Comparison of ENCODE assay signal across 11 mouse cellular contexts in genomic region chr15:103284647-103285046, GRCm38 (mm10). TPM values are rescaled to one million over a fixed set of nuclear protein-coding genes. Genes with fewer than 3 reads are reported as not detected.
DNase-seq lines count a peak whose midpoint lies in the region; ATAC-seq and TF ChIP-seq lines count a peak whose summit lies in the region.
"Had no signal": no experiment of that assay in that cellular context is flagged by ENCODE, and none has a peak within 500 bp of the region (broad histone marks: within the 10 kb centered on the region; RNA-seq: fewer than 3 reads in every experiment).

No protein-coding gene starts in this region.

- peaks cover 22% of the 10 kb centered on the region for H3K4me1 ChIP-seq in forebrain, embryonic 12.5 days
- peaks cover 13% of the 10 kb centered on the region for H3K4me1 ChIP-seq in forebrain, embryonic 16.5 days (replicated peaks; ENCODE audit: control insufficient read depth, insufficient read depth, low read length)
- no peaks in the 10 kb centered on the region for H3K4me1 ChIP-seq in forebrain, postnatal 0 days (ENCODE audit: insufficient read depth)
- H3K4me1 ChIP-seq in midbrain, embryonic 15.5 days, result peaks cover 19% of the 10 kb centered on the region

- 48% methylated on average over 2 of the region's 2 CpGs for WGBS in forebrain, embryonic 12.5 days
- WGBS in forebrain, embryonic 16.5 days, result 40% methylated on average over 2 of the region's 2 CpGs
- 38% methylated on average over 2 of the region's 2 CpGs for WGBS in forebrain, postnatal 0 days
- WGBS in midbrain, embryonic 15.5 days, result 48% methylated on average over 2 of the region's 2 CpGs

- peak overlapping the region; percentile 59; the same call in 1 of the 2 replicates for H3K27ac ChIP-seq in forebrain, embryonic 12.5 days
- no peak overlapping the region for H3K27ac ChIP-seq in forebrain, embryonic 16.5 days (ENCODE audit: low read length)
- H3K27ac ChIP-seq in layer of hippocampus, adult 2 months, result no peak overlapping the region
- 0 out of 2 replicates have a peak overlapping the region, but pooled peaks have one; percentile 46 for H3K27ac ChIP-seq in forebrain, postnatal 0 days (ENCODE audit: low read depth, low read length)
- H3K27ac ChIP-seq in midbrain, embryonic 15.5 days, result peak overlapping the region; percentile 66; the same call in 1 of the 2 replicates

- no peak for ATAC-seq in forebrain, embryonic 12.5 days (ENCODE audit: low FRiP score)
- no peak for ATAC-seq in forebrain, embryonic 16.5 days
- peak; percentile 32; the same call in 1 of the 2 replicates for ATAC-seq in forebrain, postnatal 0 days
- ATAC-seq in midbrain, embryonic 15.5 days (replicated peaks), result no peak

- intact Hi-C loops in gastrocnemius, postnatal 36 days (cut with DNase I), result no loop called here

- no peak overlapping the region for H3K4me3 ChIP-seq in forebrain, embryonic 12.5 days (replicated peaks)
- H3K4me3 ChIP-seq in forebrain, embryonic 16.5 days (replicated peaks; ENCODE audit: low read length), result no peak overlapping the region
- H3K4me3 ChIP-seq in layer of hippocampus, adult 2 months, result no peak overlapping the region
- no peak overlapping the region for H3K4me3 ChIP-seq in forebrain, postnatal 0 days (ENCODE audit: low read depth, low read length)
- no peak overlapping the region for H3K4me3 ChIP-seq in midbrain, embryonic 15.5 days
- H3K4me3 ChIP-seq: embryonic facial prominence, embryonic 15.5 days; megakaryocyte, embryonic 14.5 days had no signal

- no peaks in the 10 kb centered on the region for H3K9me3 ChIP-seq in forebrain, embryonic 12.5 days
- H3K9me3 ChIP-seq in forebrain, embryonic 16.5 days (ENCODE audit: control insufficient read depth, low read length), result no peaks in the 10 kb centered on the region
- H3K9me3 ChIP-seq in forebrain, postnatal 0 days (ENCODE audit: low read length), result no peaks in the 10 kb centered on the region
- H3K9me3 ChIP-seq in midbrain, embryonic 15.5 days, result no peaks in the 10 kb centered on the region
- H3K9me3 ChIP-seq: embryonic facial prominence, embryonic 15.5 days; megakaryocyte, embryonic 14.5 days had no signal

- H3K4me2 ChIP-seq in forebrain, embryonic 12.5 days, result no peak overlapping the region
- H3K4me2 ChIP-seq in forebrain, embryonic 16.5 days (ENCODE audit: low read length), result no peak overlapping the region
- H3K4me2 ChIP-seq in forebrain, postnatal 0 days (ENCODE audit: low read depth), result no peak overlapping the region
- no peak overlapping the region for H3K4me2 ChIP-seq in midbrain, embryonic 15.5 days
- H3K4me2 ChIP-seq: embryonic facial prominence, embryonic 15.5 days had no signal

- peak; percentile 48 for TF ChIP-seq CTCF in layer of hippocampus, adult 2 months (conservative IDR thresholded peaks at IDR 0.05)
- TF ChIP-seq CTCF in forebrain, postnatal 0 days (IDR thresholded peaks at IDR 0.05; ENCODE audit: low read depth), result peak; percentile 36

- H3K27me3 ChIP-seq in forebrain, embryonic 12.5 days, result no peaks in the 10 kb centered on the region
- H3K27me3 ChIP-seq in forebrain, embryonic 16.5 days (replicated peaks; ENCODE audit: control insufficient read depth, insufficient read depth, low read length), result no peaks in the 10 kb centered on the region
- no peaks in the 10 kb centered on the region for H3K27me3 ChIP-seq in forebrain, postnatal 0 days (ENCODE audit: insufficient read depth, low read length)
- H3K27me3 ChIP-seq in midbrain, embryonic 15.5 days (replicated peaks), result no peaks in the 10 kb centered on the region
- H3K27me3 ChIP-seq: embryonic facial prominence, embryonic 15.5 days; megakaryocyte, embryonic 14.5 days had no signal

- H3K36me3 ChIP-seq in forebrain, embryonic 12.5 days (replicated peaks), result 0 out of 2 replicates have a peak, but pooled peaks cover 9% of the 10 kb centered on the region
- no peaks in the 10 kb centered on the region for H3K36me3 ChIP-seq in forebrain, embryonic 16.5 days (ENCODE audit: control insufficient read depth, insufficient read depth)
- H3K36me3 ChIP-seq in forebrain, postnatal 0 days (ENCODE audit: insufficient read depth), result peaks cover 10% of the 10 kb centered on the region; the same call in 1 of the 2 replicates
- no peaks in the 10 kb centered on the region for H3K36me3 ChIP-seq in midbrain, embryonic 15.5 days (replicated peaks)
- H3K36me3 ChIP-seq: embryonic facial prominence, embryonic 15.5 days had no signal

- 0 out of 2 replicates have a peak overlapping the region, but pooled peaks have one; percentile 21 for H3K9ac ChIP-seq in forebrain, embryonic 12.5 days
- no peak overlapping the region for H3K9ac ChIP-seq in forebrain, embryonic 16.5 days (replicated peaks; ENCODE audit: low read depth, low read length)
- no peak overlapping the region for H3K9ac ChIP-seq in forebrain, postnatal 0 days
- no peak overlapping the region for H3K9ac ChIP-seq in midbrain, embryonic 15.5 days
- H3K9ac ChIP-seq: embryonic facial prominence, embryonic 15.5 days had no signal

- DNase-seq in layer of hippocampus, adult 2 months (ENCODE audit: low spot score in 2 of 2), result no peak
- DNase-seq in layer of hippocampus, adult 11-12 months (ENCODE audit: low spot score), result no peak
- no peak for DNase-seq in forebrain, postnatal 0 days
- DNase-seq in thymus, postnatal 25 days, result no peak
- DNase-seq in gastrocnemius, postnatal 36 days, result no peak
- DNase-seq: layer of hippocampus, adult 9-11 months had no signal

RNA-seq across cellular contexts. Expression of gene Copz1, which starts 12.1 kb away (rescaled TPM):
- polyA plus RNA-seq in forebrain, embryonic 12.5 days (2016; fragmentation: Nextera tagmentation; extraction: Ambion mirVana), result 226 and 228 TPM in 2 replicates
- 221 TPM in 2 replicates for polyA plus RNA-seq in forebrain, embryonic 16.5 days (2015; fragmentation: Nextera tagmentation; extraction: Ambion mirVana)
- 10 to 100 TPM; 91.0 to 96.2 TPM for total RNA-seq in layer of hippocampus, adult 2 months (2021)
- total RNA-seq in forebrain, postnatal 0 days (2014; rRNA removed), result 120 and 147 TPM in 2 replicates
- polyA plus RNA-seq in forebrain, postnatal 0 days (2015; fragmentation: Nextera tagmentation; extraction: Ambion mirVana), result 209 and 217 TPM in 2 replicates
- polyA plus RNA-seq in midbrain, embryonic 15.5 days (2015; fragmentation: Nextera tagmentation; extraction: Ambion mirVana), result 197 and 203 TPM in 2 replicates
- 10 to 100 TPM; 33.4 to 34.6 TPM for total RNA-seq in gastrocnemius, postnatal 36 days (2021)

RNA-seq across cellular contexts. Expression of gene Gpr84, which starts 25.8 kb away (rescaled TPM):
- 0.10 and 0.37 TPM in 2 replicates for polyA plus RNA-seq in forebrain, embryonic 12.5 days (2016; fragmentation: Nextera tagmentation; extraction: Ambion mirVana)
- 0.24 and 0.73 TPM in 2 replicates for polyA plus RNA-seq in forebrain, embryonic 16.5 days (2015; fragmentation: Nextera tagmentation; extraction: Ambion mirVana)
- total RNA-seq in layer of hippocampus, adult 2 months (2021), result under 1 TPM; 0.61 to 0.81 TPM
- total RNA-seq in forebrain, postnatal 0 days (2014; rRNA removed), result 0.29 and 0.54 TPM in 2 replicates
- polyA plus RNA-seq in forebrain, postnatal 0 days (2015; fragmentation: Nextera tagmentation; extraction: Ambion mirVana), result 0.31 and 0.33 TPM in 2 replicates
- 0.31 and 0.34 TPM in 2 replicates for polyA plus RNA-seq in midbrain, embryonic 15.5 days (2015; fragmentation: Nextera tagmentation; extraction: Ambion mirVana)
- total RNA-seq in gastrocnemius, postnatal 36 days (2021), result not detected

RNA-seq across cellular contexts. Expression of gene Nfe2, which starts 26.4 kb away (rescaled TPM):
- 2.1 and 3.4 TPM in 2 replicates for polyA plus RNA-seq in forebrain, embryonic 12.5 days (2016; fragmentation: Nextera tagmentation; extraction: Ambion mirVana)
- polyA plus RNA-seq in forebrain, embryonic 16.5 days (2015; fragmentation: Nextera tagmentation; extraction: Ambion mirVana), result 0.30 and 0.39 TPM in 2 replicates
- total RNA-seq in layer of hippocampus, adult 2 months (2021), result not detected
- 0.85 and 1.6 TPM in 2 replicates for total RNA-seq in forebrain, postnatal 0 days (2014; rRNA removed)
- polyA plus RNA-seq in forebrain, postnatal 0 days (2015; fragmentation: Nextera tagmentation; extraction: Ambion mirVana), result 0.30 and 0.34 TPM in 2 replicates
- 0.63 and 0.92 TPM in 2 replicates for polyA plus RNA-seq in midbrain, embryonic 15.5 days (2015; fragmentation: Nextera tagmentation; extraction: Ambion mirVana)
- not detected for total RNA-seq in gastrocnemius, postnatal 36 days (2021)

RNA-seq across cellular contexts. Expression of gene Hnrnpa1, which starts 44.4 kb away (rescaled TPM):
- polyA plus RNA-seq in forebrain, embryonic 12.5 days (2016; fragmentation: Nextera tagmentation; extraction: Ambion mirVana), result 1,521 and 1,527 TPM in 2 replicates
- 935 and 1,030 TPM in 2 replicates for polyA plus RNA-seq in forebrain, embryonic 16.5 days (2015; fragmentation: Nextera tagmentation; extraction: Ambion mirVana)
- 100 to 1,000 TPM; 256 to 265 TPM for total RNA-seq in layer of hippocampus, adult 2 months (2021)
- 205 and 270 TPM in 2 replicates for total RNA-seq in forebrain, postnatal 0 days (2014; rRNA removed)
- 653 and 670 TPM in 2 replicates for polyA plus RNA-seq in forebrain, postnatal 0 days (2015; fragmentation: Nextera tagmentation; extraction: Ambion mirVana)
- 669 and 721 TPM in 2 replicates for polyA plus RNA-seq in midbrain, embryonic 15.5 days (2015; fragmentation: Nextera tagmentation; extraction: Ambion mirVana)
- total RNA-seq in gastrocnemius, postnatal 36 days (2021), result 100 to 1,000 TPM in 1 of 2 experiments, 10 to 100 TPM in 1; 80.3 to 101 TPM

RNA-seq across cellular contexts. Expression of gene Cbx5, which starts 45.0 kb away (rescaled TPM):
- 233 and 250 TPM in 2 replicates for polyA plus RNA-seq in forebrain, embryonic 12.5 days (2016; fragmentation: Nextera tagmentation; extraction: Ambion mirVana)
- 132 and 139 TPM in 2 replicates for polyA plus RNA-seq in forebrain, embryonic 16.5 days (2015; fragmentation: Nextera tagmentation; extraction: Ambion mirVana)
- 100 to 1,000 TPM; 179 to 187 TPM for total RNA-seq in layer of hippocampus, adult 2 months (2021)
- 139 and 181 TPM in 2 replicates for total RNA-seq in forebrain, postnatal 0 days (2014; rRNA removed)
- polyA plus RNA-seq in forebrain, postnatal 0 days (2015; fragmentation: Nextera tagmentation; extraction: Ambion mirVana), result 74.1 and 90.4 TPM in 2 replicates
- polyA plus RNA-seq in midbrain, embryonic 15.5 days (2015; fragmentation: Nextera tagmentation; extraction: Ambion mirVana), result 147 and 153 TPM in 2 replicates
- total RNA-seq in gastrocnemius, postnatal 36 days (2021), result 10 to 100 TPM; 26.4 to 26.6 TPM

Comparison
In these comparisons a context has a peak if more than half of its experiments do, and no peak if none do; other contexts are left out.
1. H3K27ac ChIP-seq: peak in forebrain, embryonic 12.5 days (single experiment), forebrain, postnatal 0 days (single experiment) and midbrain, embryonic 15.5 days (single experiment); none in forebrain, embryonic 16.5 days (single experiment) and layer of hippocampus, adult 2 months (single experiment).